Mouse (Mus musculus) heart, postnatal 14 days (tissue): Measurements from ENCODE around the gene Hrasls5. TPM values are rescaled to one million over a fixed set of nuclear protein-coding genes. Genes with fewer than 3 reads are reported as not detected.
A peak's percentile ranks its signal among the peaks of the same experiment; 100 is the strongest.

Experiments
- DNase-seq, 2 experiments: peaks; one replicate each; pipeline ENCODE4 v3.0.0; 2021 to 2022
- intact Hi-C: fragments of 180-260 bp; cut with DNase I; formaldehyde crosslinking; loops from one replicate; pipeline ENCODE4 v1.15.1; 2025
- long read RNA-seq, 2 experiments: library from polyadenylated mRNA; stranded (forward); transcript quantifications; one replicate each; pipeline ENCODE4 v2.0.0; 2021
- total RNA-seq, 2 experiments: library from RNA; stranded (reverse); gene quantifications; 2 replicates each; pipeline ENCODE4 v1.2.3; 2021

Hrasls5 gene
- not detected for total RNA-seq
- long read RNA-seq, experiment 1 = 0 reads
- long read RNA-seq, experiment 2 = 0 reads

DNA sequence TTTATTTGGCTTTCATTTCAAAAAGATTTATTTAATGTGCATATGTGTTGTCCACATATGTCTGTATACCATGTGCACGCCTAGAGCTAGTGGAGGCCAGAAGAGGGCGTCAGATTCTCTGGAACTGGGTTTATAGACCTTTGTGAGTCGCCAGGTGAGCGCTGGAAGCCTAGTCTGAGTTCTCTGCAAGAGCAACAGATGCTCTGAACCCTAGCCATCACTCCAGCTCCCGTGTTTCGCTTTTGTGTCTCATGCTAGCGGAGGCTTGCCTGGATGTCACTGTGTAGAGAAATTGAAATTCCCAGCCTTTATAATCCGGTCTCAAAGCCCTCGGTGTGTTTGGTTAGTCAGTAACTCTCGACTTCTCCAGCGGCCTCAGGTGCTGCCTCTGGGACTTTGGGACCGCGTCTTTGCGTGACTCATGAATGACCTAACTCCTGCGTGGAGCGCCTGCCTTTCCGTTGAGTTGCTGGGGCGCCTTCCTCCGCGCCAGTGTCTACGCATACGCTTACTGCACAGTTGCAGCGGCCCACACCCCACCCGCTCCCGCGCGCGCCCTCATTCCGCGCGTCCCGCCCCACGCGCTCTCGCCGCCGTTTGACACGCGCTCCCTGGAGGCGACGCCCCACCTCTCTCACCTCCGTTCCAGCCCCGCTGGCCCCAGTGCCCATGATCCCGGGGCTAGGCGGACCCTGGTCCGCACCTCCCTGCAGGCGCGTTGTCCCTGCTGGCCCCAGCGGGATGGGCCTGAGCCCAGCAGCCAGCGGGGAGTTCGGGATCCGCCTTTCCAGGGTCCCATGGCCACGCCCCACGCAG, at the start of gene Hrasls5:
Hrasls5 (plus strand) TSS at position 600 of the 816 bp plus-strand sequence.
- peak; percentile 31 to 37 for DNase-seq
- intact Hi-C loops = loop anchor here (10.0 kb wide), 1 partner anchor 347 kb away; the partner anchor contains the start of gene Rcor2

DNA sequence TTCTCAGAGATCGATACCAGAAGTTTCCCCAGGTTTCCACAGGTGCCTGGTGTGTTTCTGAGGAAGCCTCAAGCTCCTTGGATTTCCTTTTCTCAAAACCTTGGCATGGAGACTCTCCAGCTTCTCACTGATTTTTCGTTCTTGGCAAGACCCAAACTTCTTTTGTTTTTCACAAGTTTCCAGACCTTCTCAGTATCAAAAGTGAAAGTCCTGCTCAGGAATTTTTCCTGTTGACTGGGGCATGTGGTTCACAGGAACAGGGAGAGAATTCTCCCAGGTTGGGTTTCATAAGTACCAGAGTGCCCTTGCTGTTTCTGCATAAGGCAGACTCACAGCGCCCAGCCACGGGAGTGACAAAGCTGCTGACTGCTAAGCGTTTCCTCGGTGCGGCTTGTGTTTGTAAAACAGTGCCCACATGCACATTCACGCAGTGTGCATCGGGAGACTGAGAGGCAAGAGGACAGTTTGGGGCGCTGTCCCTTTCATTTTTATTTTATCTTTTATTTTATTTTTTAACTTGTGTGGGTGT, 49.7 kb upstream of the Hrasls5 start:
- DNase-seq = no peak
- intact Hi-C loops = no loop called here

DNA sequence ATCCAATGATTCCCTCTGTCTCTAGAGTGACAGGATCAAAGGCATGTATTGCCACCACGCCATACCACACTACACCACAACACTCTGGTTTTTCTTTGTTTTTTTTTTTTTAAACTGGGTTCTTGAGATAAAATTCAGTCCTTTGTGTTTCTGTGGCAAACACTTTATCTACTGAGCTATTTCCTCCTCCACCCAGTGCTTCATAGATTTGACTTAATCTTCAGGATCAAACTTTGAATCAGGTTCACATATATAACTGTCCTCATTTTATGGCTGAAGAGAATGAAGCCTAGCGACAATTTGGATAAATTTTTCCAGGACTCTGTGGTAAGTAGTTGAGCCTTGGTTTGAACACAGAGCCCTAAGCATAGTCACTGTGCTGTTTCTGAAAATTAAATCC, 48.7 kb upstream of the Hrasls5 start:
- intact Hi-C loops = no loop called here
- DNase-seq = no peak

DNA sequence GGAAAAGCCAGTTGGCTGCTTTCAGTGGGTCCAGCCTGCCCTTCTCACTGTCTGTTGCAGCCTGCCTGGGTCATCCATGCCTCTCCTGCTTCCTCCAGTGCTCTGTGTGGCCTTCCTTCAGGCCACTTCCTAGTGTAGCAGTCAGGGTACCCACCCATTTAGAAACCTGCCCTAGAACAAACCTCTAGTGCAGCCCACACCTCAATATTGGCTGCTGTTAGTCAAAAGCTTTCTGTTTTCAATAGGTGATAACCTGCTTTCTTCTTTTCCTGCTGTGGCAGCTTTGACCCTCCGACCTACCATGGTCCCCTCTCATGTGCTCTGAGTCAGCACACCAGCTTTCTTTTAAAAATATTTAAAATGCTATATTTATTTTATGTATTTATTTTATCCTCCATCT, 47.9 kb upstream of the Hrasls5 start:
- DNase-seq = no peak
- intact Hi-C loops = no loop called here

DNA sequence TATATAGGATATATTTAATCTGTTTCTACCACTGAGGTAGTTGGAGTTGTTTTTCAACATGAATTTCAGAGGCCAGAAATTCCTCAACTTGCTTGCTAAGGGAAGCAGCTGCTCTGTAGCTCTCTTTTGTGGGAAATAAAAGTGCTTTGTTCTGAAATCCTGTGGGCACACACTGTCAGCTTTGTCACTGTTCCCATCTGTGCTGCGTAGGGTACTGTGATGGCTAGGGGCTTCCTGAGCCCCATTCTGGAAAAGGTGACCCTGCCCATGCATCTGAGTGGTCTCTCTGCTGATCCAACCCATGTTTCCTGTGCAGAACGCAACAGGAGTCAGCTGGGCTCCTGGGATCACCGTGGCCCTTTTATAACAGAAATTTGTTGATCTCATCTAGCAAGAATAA, 45.5 kb upstream of the Hrasls5 start:
- DNase-seq = no peak
- intact Hi-C loops = no loop called here

DNA sequence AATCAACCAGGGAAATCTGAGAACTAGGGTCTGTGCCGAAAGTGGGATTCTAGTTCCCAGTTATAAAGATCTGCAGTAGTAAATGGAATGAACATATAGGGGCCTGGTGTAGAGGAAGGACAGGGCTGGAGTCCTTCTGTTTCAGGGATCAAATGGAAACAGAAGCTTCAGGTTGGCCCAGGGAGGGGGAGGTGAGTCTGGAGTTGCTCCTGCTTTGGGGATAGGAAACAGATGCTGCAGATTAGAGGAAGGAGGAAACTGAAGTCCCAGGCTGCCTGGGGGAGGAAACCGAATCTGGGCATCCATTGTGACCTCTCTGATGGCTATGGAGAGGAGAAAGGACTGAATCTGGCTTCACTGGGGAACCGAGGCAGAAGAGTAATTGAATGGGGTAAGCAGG, 44.0 kb upstream of the Hrasls5 start:
- intact Hi-C loops = no loop called here
- DNase-seq = no peak

DNA sequence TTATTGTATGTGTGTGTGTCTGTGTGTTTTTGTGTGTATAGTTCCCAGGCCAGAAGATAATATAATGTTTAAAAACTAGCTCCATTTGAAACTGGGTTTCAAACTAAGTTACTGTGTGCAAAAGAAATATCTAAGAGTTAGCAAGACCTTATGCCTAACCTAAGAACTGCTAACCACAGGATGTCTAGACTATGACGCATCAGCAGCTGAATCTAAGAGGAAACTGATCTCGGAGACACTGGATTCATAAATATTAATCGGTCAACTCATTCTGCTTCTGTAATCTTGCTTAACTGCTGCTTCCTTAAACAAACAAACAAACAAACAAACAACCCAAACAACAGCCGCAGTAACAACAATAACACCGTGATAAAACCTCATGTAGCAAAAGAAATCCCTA, 42.7 kb upstream of the Hrasls5 start:
- no peak for DNase-seq
- intact Hi-C loops = no loop called here

DNA sequence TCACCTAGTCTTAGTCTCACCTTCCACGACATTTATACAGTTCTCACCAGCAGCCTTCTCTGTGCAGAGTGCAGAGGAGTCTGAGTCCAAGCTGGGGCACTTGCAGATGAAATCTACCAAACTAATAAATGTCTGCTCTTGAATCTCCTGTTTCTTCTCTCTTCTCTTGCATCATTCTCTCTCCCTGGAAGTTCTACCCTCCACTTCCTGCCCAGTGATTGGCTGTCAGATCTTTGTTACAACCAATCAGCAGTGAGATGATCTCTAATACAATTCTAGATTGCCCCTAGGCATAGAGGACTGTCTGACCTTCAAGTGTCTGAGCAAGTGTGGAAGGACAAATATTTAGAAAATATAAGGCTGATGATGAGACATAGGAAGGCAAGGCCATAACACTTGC, 36.2 kb upstream of the Hrasls5 start:
- DNase-seq = no peak
- intact Hi-C loops = no loop called here

DNA sequence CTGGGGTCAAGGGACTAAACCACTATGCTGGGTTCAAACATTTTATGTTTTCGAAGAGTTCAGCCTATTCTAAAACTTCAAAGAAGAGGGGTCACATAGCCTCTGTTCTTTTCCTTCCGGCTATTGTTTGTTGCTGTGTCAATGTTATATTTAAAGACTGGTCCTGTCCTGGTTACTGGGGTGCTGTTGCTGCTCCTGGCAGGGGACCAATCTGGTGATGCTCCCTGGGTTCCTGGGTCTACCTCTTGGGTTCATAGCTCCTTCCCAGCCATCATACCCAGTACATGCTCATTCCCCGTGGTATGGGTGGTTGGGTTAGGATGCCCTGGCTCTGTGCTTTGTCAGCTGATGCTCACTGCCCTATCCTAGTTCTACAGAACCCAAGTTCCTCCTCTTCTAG, 34.6 kb upstream of the Hrasls5 start:
- intact Hi-C loops = no loop called here
- no peak for DNase-seq

DNA sequence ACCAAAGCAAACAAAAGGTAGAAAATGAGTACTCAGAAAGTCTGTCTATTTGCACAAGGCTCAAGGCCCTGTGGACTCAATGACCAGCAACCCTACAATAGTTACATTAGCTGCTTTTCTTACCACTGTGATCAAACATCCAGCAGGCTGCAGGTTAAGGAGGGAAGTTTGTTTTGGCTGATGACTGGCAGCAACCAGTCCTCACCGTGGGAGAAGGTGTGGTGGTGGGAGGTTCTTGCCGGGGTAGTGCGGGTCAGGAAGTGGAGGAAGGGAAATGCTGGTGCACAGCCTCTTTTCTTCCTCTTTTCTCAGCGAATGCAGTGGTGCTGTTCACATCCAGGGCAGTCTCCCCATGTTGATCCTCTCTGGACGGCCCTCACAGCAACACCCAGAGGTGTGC, 31.3 kb upstream of the Hrasls5 start:
- intact Hi-C loops = no loop called here
- no peak for DNase-seq

DNA sequence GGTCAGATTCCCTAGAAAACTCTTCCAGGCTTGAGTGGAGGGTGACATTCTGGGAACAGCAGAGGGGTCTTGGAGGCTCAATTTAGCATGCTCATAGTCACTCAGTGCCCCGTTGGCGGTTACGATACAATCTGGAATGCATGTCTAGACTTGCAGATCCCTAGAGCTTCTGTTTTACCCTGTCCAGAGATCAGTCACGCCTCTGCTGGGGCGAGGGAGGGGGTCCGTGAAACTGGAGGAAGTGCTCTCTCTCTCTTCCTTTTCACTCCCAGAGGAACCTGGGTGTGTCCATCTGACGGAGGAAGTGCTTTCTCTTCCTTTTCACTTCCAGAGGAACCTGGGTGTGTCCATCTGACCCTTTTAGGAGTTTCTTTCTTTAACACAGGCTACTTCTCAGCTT, 29.2 kb upstream of the Hrasls5 start:
- DNase-seq = peak; percentile 18
- intact Hi-C loops = no loop called here

DNA sequence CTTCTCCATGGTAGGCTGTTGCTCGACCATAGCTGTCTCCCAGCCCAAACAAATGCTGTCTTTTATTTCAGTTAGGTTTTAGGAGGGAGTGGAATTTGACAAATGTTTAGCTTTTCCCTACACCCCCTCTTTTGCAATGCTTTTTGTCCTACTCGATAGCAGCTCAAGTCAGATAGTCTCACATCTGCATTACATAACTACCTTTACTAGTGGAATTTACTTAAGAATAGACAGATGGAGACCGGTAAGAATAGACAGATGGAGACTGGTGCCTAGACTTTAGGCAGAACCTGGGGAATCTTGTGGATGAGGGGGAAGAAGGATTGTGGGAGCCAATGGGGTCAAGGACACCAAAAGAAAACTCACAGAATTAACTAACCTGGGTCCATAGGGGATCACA, 28.7 kb upstream of the Hrasls5 start:
- no peak for DNase-seq
- intact Hi-C loops = no loop called here

DNA sequence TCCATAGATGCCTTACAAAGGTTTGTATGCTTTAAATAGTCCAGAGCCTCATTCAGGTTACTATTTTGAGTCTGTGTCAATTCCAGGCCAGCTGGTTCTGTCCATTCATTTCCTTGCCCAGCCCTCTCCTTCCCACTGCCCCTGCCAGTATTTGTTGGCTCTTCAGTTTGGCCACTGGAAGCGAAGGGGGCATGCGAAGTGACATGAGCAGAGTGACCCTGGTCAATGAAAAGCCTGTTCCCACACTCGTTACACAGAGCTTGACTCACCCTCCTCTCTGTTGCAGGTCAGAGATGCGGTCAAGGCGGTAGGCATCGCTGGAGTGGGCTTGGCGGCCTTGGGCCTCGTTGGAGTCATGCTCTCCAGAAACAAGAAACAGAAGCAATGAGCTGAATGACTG, 27.1 kb upstream of the Hrasls5 start:
- intact Hi-C loops = no loop called here

DNA sequence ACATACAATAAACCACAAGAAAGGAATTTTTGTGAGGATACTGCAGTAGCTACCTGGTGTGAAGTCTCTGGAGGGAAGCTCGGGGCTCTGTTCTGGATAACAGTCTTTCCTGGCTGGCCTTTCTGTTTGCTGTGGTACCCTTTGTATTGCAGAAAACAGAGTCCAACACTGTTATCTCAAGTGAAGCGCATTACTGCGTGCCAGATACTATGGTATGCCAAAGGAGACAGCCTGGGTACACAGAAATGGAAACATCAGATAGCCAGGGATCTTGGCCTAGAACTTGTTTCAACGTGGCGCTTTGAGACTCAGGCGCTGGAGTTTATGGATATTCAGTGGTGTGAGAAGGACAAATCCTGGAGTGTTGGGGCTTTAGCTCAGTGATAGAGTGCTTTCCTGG, 26.6 kb upstream of the Hrasls5 start:
- intact Hi-C loops = no loop called here
- no peak for DNase-seq

More for the DNA sequence above, 27.1 kb upstream of the Hrasls5 start:
- DNase-seq = peak; percentile 17 to 32

DNA sequence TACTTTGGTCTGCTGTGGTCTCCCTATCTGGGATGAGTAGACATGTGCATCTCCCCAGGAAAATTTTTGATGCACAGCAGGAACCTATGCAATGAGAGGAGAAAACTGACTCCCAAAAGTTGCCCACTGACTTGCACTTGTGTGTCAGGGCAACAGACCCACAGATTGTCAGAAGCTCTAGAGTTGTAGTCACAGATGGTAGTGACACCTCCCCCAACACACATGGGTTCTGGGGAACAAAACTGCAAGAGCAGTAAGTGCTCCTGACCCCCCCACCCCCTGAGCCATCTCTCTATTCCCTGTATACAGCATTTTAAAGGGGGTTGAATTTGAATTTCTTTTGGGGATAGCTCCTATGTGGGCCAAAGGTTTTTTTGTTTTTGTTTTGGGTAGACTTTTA, 21.5 kb upstream of the Hrasls5 start:
- intact Hi-C loops = loop anchor here (5.0 kb wide), 1 partner anchor 33 kb away; the partner anchor contains the start of gene Pla2g16
- no peak for DNase-seq

DNA sequence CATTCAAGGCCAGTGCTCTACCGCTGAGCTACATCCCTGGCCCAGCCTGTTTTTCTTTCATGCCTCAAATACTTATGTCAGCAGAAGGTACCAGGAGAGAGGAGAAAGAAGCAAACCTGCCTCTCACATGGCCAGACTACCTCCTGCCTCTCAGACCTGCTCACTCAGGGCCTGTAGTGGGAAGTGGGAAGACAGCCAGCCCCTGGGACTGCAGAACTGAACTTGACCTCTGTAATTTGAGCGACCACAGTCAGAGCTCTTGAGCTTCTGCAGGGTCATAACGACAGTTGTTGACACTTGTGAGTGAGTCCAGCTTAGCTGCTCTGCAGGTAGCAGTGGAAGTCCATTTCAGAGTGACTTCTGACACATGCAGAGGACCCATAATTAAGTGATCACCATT, 20.3 kb upstream of the Hrasls5 start:
- intact Hi-C loops = loop anchor here (5.0 kb wide), 1 partner anchor 35 kb away; the partner anchor contains the start of gene Pla2g16
- peak; percentile 31 to 55 for DNase-seq

DNA sequence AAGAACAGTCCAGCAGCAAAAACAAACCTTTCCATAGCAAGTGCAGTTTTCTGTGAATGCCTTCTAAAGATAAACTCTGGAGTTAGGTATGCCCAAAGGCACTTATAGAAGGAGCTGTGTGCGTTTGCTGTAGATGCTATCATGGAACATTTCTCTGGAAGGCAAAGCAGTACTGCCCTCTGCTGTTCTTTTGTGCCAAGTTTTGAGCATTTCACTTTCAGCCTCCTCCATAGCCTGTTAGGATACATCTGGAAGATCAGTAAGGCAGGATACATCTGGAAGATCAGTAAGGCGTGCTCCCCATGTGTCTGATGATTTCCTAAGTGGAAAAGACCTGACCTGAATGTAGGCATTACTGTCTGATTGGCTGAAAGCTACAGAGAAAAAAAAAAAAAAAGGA, 16.8 kb upstream of the Hrasls5 start:
- intact Hi-C loops = loop anchor here (1.0 to 5.0 kb wide), 2 partner anchors 66 to 153 kb away; no protein-coding TSS in a partner anchor
- peak; percentile 36 to 58 for DNase-seq

DNA sequence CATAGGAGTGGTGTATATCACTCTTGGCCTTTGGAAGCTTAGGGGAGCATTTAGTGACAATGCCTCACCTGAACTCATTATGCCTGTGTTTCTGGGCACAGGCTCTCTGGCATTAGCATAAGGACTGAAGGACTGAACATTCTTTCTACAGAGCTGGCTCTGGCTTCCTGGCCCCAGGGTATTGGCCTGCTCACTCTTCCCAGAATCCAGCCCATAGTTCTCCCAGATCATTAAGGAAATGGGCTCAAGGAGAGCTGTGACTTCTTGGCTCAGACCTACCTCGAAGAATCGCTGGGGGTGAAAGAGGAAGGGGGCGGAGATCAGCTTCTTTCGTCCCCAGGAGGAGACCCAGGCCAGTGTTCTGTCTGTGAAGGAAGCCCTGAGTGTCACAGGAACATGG, 13.9 kb upstream of the Hrasls5 start:
- no peak for DNase-seq
- intact Hi-C loops = loop anchor here (5.0 kb wide), 1 partner anchor 156 kb away; no protein-coding TSS in a partner anchor

DNA sequence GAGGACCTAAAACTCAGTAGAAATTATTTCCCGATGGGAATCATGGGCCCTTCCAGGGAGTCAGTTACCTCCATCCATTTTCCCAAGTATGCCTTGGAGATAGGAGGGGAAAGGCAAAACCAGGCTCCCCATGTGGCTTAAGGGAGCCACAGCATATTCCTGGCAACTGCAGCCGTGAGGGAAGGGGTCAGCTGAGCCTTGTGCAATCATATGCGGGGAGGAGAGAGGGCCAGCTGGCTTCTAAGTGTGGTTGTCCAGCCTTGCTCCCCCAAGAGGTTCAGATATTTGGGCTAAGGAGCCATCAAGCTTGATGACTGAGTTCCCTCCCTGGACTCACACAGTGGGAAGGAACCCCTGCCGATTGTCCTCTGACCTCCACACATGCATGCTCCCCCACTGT, 10.8 kb upstream of the Hrasls5 start:
- intact Hi-C loops = no loop called here
- no peak for DNase-seq

DNA sequence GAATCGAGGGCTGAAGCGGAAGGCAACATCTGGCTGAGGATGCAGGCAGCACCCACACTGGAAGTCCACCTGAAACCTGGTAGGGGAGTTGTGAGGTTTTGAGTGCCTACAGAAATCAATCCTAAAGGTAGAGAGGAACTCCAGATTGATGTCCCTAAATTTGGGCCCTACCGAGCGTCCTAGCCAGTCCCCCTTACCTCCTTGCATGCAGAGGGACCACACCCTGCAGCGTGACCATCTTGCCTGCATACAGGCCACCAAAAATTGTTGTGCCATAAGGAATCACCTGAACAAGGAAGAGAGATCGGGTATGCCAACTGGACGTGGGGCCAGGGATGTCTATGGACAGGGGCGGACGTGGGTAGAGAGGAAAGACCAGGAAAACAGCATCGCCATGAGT, 8.2 kb upstream of the Hrasls5 start:
- no peak for DNase-seq
- intact Hi-C loops = no loop called here

DNA sequence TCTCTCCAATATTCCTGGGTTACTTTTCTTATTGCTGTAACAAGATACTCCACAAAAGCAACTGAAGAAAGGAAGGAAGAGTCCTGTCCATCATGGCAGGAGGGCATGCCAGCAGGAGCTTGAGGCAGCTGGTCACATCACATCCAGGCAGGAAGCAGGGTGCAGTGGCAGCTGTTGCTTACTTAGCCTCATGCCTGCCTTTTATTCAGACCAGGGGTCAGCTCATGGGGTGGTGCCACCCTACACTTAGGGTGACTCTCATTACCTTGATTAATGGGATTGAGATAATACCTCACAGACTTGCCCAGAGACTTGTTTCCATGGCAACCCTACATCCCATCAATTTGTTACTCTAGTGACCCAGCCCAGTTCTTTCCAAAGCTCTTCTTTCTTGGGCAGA, 7.3 kb upstream of the Hrasls5 start:
- no peak for DNase-seq
- intact Hi-C loops = no loop called here
